Mouse (Mus musculus): Measurements from ENCODE around the gene Dennd5b.

GRCm38 (mm10) chr6:149077136-149077808 is 24.2 kb downstream of the Dennd5b start:
- TF ChIP-seq CTCF (IDR thresholded peaks at IDR 0.05; ENCODE audit: borderline replicate concordance, control insufficient read depth, extremely low read depth, insufficient read depth, low read length, poor library complexity) (no peak), POLR2A (IDR thresholded peaks at IDR 0.05; ENCODE audit: control insufficient read depth, extremely low read depth, insufficient read depth, low read length, poor library complexity) (no peak)

Data from thymus, adult 2 months (tissue).